Mouse (Mus musculus) bone marrow, adult 2 months (tissue): ENCODE results near the gene Klf16.

ENCODE experiments used
- CTCF ChIP-seq: fragments of 200-500 bp; IDR thresholded peaks from 2 replicates; pipeline ENCODE4 v1.5.1; 2011; ENCODE audit warnings: low read length, control low read depth; ENCODE audit not compliant: control insufficient read depth, insufficient read depth
- POLR2A ChIP-seq: fragments of 200-500 bp; IDR thresholded peaks from 2 replicates; pipeline ENCODE4 v1.6.1; 2011; ENCODE audit warnings: low read depth, mild to moderate bottlenecking, control low read depth, low read length, borderline replicate concordance; ENCODE audit not compliant: control insufficient read depth

- no peak for TF ChIP-seq POLR2A
- TF ChIP-seq CTCF, result no peak
Observed at GRCm38 (mm10) chr10:80614351-80614750, 37.2 kb upstream of the Klf16 start.
